Mouse (Mus musculus): ENCODE results near the gene Sh2d3c.

- TF ChIP-seq POLR2A (IDR thresholded peaks at IDR 0.05; ENCODE audit: low read depth, low read length) (no peak), CTCF (IDR thresholded peaks at IDR 0.05; ENCODE audit: extremely low read depth, insufficient read length, insufficient replicate concordance, low read depth, low read length) (no peak)
Observed at GRCm38 (mm10) chr2:32767241-32767640, 46.4 kb downstream of the Sh2d3c start.

All from small intestine, adult 2 months (tissue).